Mouse (Mus musculus): ENCODE data around the gene Kif14. TPM values are rescaled to one million over a fixed set of nuclear protein-coding genes. Genes with fewer than 3 reads are reported as not detected.

Kif14 gene
- total RNA-seq, 1 experiment = 12.2 TPM

GRCm38 (mm10) chr1:136567641-136568040, 101.5 kb downstream of the Kif14 start:
- Histone ChIP-seq H3K9ac (ENCODE audit: insufficient read depth, low read depth, low read length, poor library complexity, severe bottlenecking) (peak overlapping the region; percentile 53; the same call in 1 of the 2 replicates), H3K9me3 (ENCODE audit: control insufficient read depth, insufficient read depth, low read depth, low read length) (no peaks in the 10 kb centered on the region), H3K4me1 (ENCODE audit: control insufficient read depth in 2 of 2, insufficient read depth in 2 of 2, low read length in 2 of 2, poor library complexity in 1 of 2) (peaks cover 6 to 7% of the 10 kb centered on the region in 2 experiments), H3K4me3 (ENCODE audit: insufficient read depth in 1 of 2, low read depth in 1 of 2, low read length in 2 of 2, poor library complexity in 1 of 2, severe bottlenecking in 1 of 2) (peak overlapping the region; percentile 27 to 72), H3K36me3 (ENCODE audit: control insufficient read depth, insufficient read depth, low read length, poor library complexity, severe bottlenecking) (peaks cover 2% of the 10 kb centered on the region; the same call in 1 of the 2 replicates), H3K27ac (ENCODE audit: insufficient read depth, low read depth, low read length, poor library complexity, severe bottlenecking) (no peak overlapping the region; the same call in 1 of the 2 replicates)
- in situ Hi-C loops (cut with MboI; ENCODE audit: low sequenced_read_pairs in 2 of 2, unreplicated experiment in 2 of 2) = loop anchor here in 1 of 2 experiments (25.0 kb wide), 1 partner anchor 170 kb away; no protein-coding TSS in a partner anchor
- no peak for DNase-seq (ENCODE audit: low read depth, low spot score)
- TF ChIP-seq MAFK (IDR thresholded peaks at IDR 0.05; ENCODE audit: insufficient read depth, low read depth, low read length) (no peak), ZC3H11A (IDR thresholded peaks at IDR 0.05; ENCODE audit: borderline replicate concordance, low read depth, low read length) (no peak), HCFC1 (IDR thresholded peaks at IDR 0.05; ENCODE audit: borderline replicate concordance, insufficient read depth, low read length) (no peak), ZNF384 (IDR thresholded peaks at IDR 0.05; ENCODE audit: low read depth, low read length) (no peak), CHD2 (IDR thresholded peaks at IDR 0.05; ENCODE audit: low read depth, low read length) (no peak)

DNA sequence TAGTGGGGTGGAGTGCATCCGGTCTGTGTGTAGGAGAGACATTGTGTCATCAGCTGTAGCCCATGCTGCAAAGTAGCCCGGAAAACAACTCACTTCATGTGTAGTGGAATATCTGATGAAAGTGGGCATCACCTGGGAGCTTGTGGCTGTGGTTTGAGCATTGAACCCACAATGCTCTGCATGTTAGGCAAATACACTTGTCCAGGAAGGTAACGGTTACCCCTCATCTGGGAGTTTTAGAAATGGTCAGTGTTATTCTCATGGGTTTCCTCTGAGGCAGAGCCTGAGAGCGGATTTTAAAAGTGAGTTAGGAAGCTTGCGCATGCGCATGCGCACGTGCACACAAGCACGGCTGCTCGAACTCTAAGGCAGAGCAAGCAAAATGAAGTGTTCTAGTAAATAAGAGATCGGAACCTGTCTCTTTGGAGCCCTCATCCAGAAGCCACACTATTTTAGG, 102.6 kb downstream of the Kif14 start:
- TF ChIP-seq ZNF384 (IDR thresholded peaks at IDR 0.05; ENCODE audit: low read depth, low read length) = no peak
- no peak for TF ChIP-seq CHD2 (IDR thresholded peaks at IDR 0.05; ENCODE audit: low read depth, low read length)
- no peak for TF ChIP-seq MAFK (IDR thresholded peaks at IDR 0.05; ENCODE audit: insufficient read depth, low read depth, low read length)
- TF ChIP-seq HCFC1 (IDR thresholded peaks at IDR 0.05; ENCODE audit: borderline replicate concordance, insufficient read depth, low read length) = no peak
- no peak for TF ChIP-seq ZC3H11A (IDR thresholded peaks at IDR 0.05; ENCODE audit: borderline replicate concordance, low read depth, low read length)

GRCm38 (mm10) chr1:136569206-136569605, 103.1 kb downstream of the Kif14 start:
- H3K36me3 ChIP-seq (ENCODE audit: control insufficient read depth, insufficient read depth, low read length, poor library complexity, severe bottlenecking) = peaks cover 3% of the 10 kb centered on the region; the same call in 1 of the 2 replicates
- TF ChIP-seq MAFK (IDR thresholded peaks at IDR 0.05; ENCODE audit: insufficient read depth, low read depth, low read length) (0 out of 2 replicates have a peak, but pooled peaks have one; percentile 19), ZNF384 (IDR thresholded peaks at IDR 0.05; ENCODE audit: low read depth, low read length) (no peak)
- peaks cover 7 to 9% of the 10 kb centered on the region in 2 experiments for H3K4me1 ChIP-seq (ENCODE audit: control insufficient read depth in 2 of 2, insufficient read depth in 2 of 2, low read length in 2 of 2, poor library complexity in 1 of 2)
- peak overlapping the region; percentile 98 for H3K27ac ChIP-seq (ENCODE audit: insufficient read depth, low read depth, low read length, poor library complexity, severe bottlenecking)
- peak overlapping the region; percentile 83 for H3K9ac ChIP-seq (ENCODE audit: insufficient read depth, low read depth, low read length, poor library complexity, severe bottlenecking)
- no peak for DNase-seq (ENCODE audit: low read depth, low spot score)
- no peaks in the 10 kb centered on the region for H3K9me3 ChIP-seq (ENCODE audit: control insufficient read depth, insufficient read depth, low read depth, low read length)
- H3K4me3 ChIP-seq (ENCODE audit: insufficient read depth in 1 of 2, low read depth in 1 of 2, low read length in 2 of 2, poor library complexity in 1 of 2, severe bottlenecking in 1 of 2) = peak overlapping the region; percentile 17 to 77
- in situ Hi-C loops (cut with MboI; ENCODE audit: low sequenced_read_pairs in 2 of 2, unreplicated experiment in 2 of 2) = loop anchor here in 1 of 2 experiments (25.0 kb wide), 1 partner anchor 168 kb away; no protein-coding TSS in a partner anchor

More for the DNA sequence above, 102.6 kb downstream of the Kif14 start:
- Histone ChIP-seq H3K4me3 (ENCODE audit: insufficient read depth in 1 of 2, low read depth in 1 of 2, low read length in 2 of 2, poor library complexity in 1 of 2, severe bottlenecking in 1 of 2) (peak overlapping the region; percentile 17 to 77), H3K36me3 (ENCODE audit: control insufficient read depth, insufficient read depth, low read length, poor library complexity, severe bottlenecking) (peaks cover 3% of the 10 kb centered on the region; the same call in 1 of the 2 replicates), H3K4me1 (ENCODE audit: control insufficient read depth in 2 of 2, insufficient read depth in 2 of 2, low read length in 2 of 2, poor library complexity in 1 of 2) (peaks cover 7 to 9% of the 10 kb centered on the region in 2 experiments), H3K9ac (ENCODE audit: insufficient read depth, low read depth, low read length, poor library complexity, severe bottlenecking) (peak overlapping the region; percentile 83), H3K27ac (ENCODE audit: insufficient read depth, low read depth, low read length, poor library complexity, severe bottlenecking) (peak overlapping the region; percentile 98), H3K9me3 (ENCODE audit: control insufficient read depth, insufficient read depth, low read depth, low read length) (no peaks in the 10 kb centered on the region)
- DNase-seq (ENCODE audit: low read depth, low spot score) = no peak
- in situ Hi-C loops (cut with MboI; ENCODE audit: low sequenced_read_pairs in 2 of 2, unreplicated experiment in 2 of 2) = loop anchor here in 1 of 2 experiments (25.0 kb wide), 1 partner anchor 169 kb away; no protein-coding TSS in a partner anchor

- no peak for DNase-seq (ENCODE audit: low read depth, low spot score)
- Histone ChIP-seq H3K27ac (ENCODE audit: insufficient read depth, low read depth, low read length, poor library complexity, severe bottlenecking) (peak overlapping the region; percentile 98), H3K9ac (ENCODE audit: insufficient read depth, low read depth, low read length, poor library complexity, severe bottlenecking) (peak overlapping the region; percentile 83; the same call in 1 of the 2 replicates), H3K4me1 (ENCODE audit: control insufficient read depth in 2 of 2, insufficient read depth in 2 of 2, low read length in 2 of 2, poor library complexity in 1 of 2) (peaks cover 7 to 9% of the 10 kb centered on the region in 2 experiments), H3K9me3 (ENCODE audit: control insufficient read depth, insufficient read depth, low read depth, low read length) (no peaks in the 10 kb centered on the region), H3K36me3 (ENCODE audit: control insufficient read depth, insufficient read depth, low read length, poor library complexity, severe bottlenecking) (peaks cover 2% of the 10 kb centered on the region; the same call in 1 of the 2 replicates), H3K4me3 (ENCODE audit: insufficient read depth in 1 of 2, low read depth in 1 of 2, low read length in 2 of 2, poor library complexity in 1 of 2, severe bottlenecking in 1 of 2) (peak overlapping the region; percentile 46 to 77)
- TF ChIP-seq HCFC1 (IDR thresholded peaks at IDR 0.05; ENCODE audit: borderline replicate concordance, insufficient read depth, low read length) (0 out of 2 replicates have a peak, but pooled peaks have one; percentile 26), CHD2 (IDR thresholded peaks at IDR 0.05; ENCODE audit: low read depth, low read length) (no peak), MAFK (IDR thresholded peaks at IDR 0.05; ENCODE audit: insufficient read depth, low read depth, low read length) (peak; percentile 96), ZC3H11A (IDR thresholded peaks at IDR 0.05; ENCODE audit: borderline replicate concordance, low read depth, low read length) (no peak)
- in situ Hi-C loops (cut with MboI; ENCODE audit: low sequenced_read_pairs in 2 of 2, unreplicated experiment in 2 of 2) = loop anchor here in 1 of 2 experiments (25.0 kb wide), 1 partner anchor 168 kb away; no protein-coding TSS in a partner anchor
Measured at GRCm38 (mm10) chr1:136569626-136570297, 103.6 kb downstream of the Kif14 start.
